Mouse (Mus musculus): Measurements from ENCODE around the gene Btbd35f9.
"Not testable (repeated sequence)": the region's sequence is repeated elsewhere in the genome, so short reads cannot be mapped to it uniquely, and the experiment has no call there.

The Btbd35f9 gene

GRCm38 (mm10) chrX:34161399-34161798 is at the start of gene Btbd35f9:
Gene Btbd35f9 (minus strand): TSS chrX:34161499.
- DNase-seq = not testable (repeated sequence)

All from cerebellum, adult 9-11 months (tissue).